Mouse (Mus musculus): Measurements from ENCODE around the gene Usp6nl. TPM values are rescaled to one million over a fixed set of nuclear protein-coding genes. Genes with fewer than 3 reads are reported as not detected.

The Usp6nl gene
- 1 to 10 TPM; 6.1 to 7.1 TPM for polyA plus RNA-seq (2017; shearing (Covaris generic))

GRCm38 (mm10) chr2:6322376-6322901 lies at the start of gene Usp6nl:
Gene Usp6nl (plus strand): TSS chr2:6322667.
- ATAC-seq, result peak; percentile 89

- no peak for ATAC-seq
These were observed 49.0 kb upstream of the Usp6nl start for GRCm38 (mm10) chr2:6273392-6273845.

- peak; percentile 49 for ATAC-seq
These were observed 43.5 kb upstream of the Usp6nl start for GRCm38 (mm10) chr2:6278813-6279530.

- peak; percentile 63 for ATAC-seq
These were observed 42.7 kb upstream of the Usp6nl start for GRCm38 (mm10) chr2:6279614-6280301.

- ATAC-seq, result no peak
These were observed 38.9 kb upstream of the Usp6nl start for GRCm38 (mm10) chr2:6283569-6283968.

GRCm38 (mm10) chr2:6284784-6285183 lies 37.7 kb upstream of the Usp6nl start:
- ATAC-seq, result no peak

- no peak for ATAC-seq
These were observed 36.7 kb upstream of the Usp6nl start for GRCm38 (mm10) chr2:6285794-6286193.

GRCm38 (mm10) chr2:6293825-6294444 lies 28.5 kb upstream of the Usp6nl start:
- ATAC-seq, result no peak

GRCm38 (mm10) chr2:6294993-6295628 lies 27.4 kb upstream of the Usp6nl start:
- peak; percentile 76 for ATAC-seq

- no peak for ATAC-seq
These were observed 17.7 kb upstream of the Usp6nl start for GRCm38 (mm10) chr2:6304768-6305167.

- ATAC-seq, result no peak
These were observed 15.6 kb upstream of the Usp6nl start for GRCm38 (mm10) chr2:6306861-6307260.

GRCm38 (mm10) chr2:6309373-6309821 lies 13.1 kb upstream of the Usp6nl start:
- ATAC-seq, result peak; percentile 63

- ATAC-seq, result no peak
These were observed 9.7 kb upstream of the Usp6nl start for GRCm38 (mm10) chr2:6312764-6313163.

GRCm38 (mm10) chr2:6313733-6314132 lies 8.7 kb upstream of the Usp6nl start:
- no peak for ATAC-seq

- no peak for ATAC-seq
These were observed 2.3 kb upstream of the Usp6nl start for GRCm38 (mm10) chr2:6320153-6320552.

- ATAC-seq, result peak; percentile 20
These were observed 595 bp upstream of the Usp6nl start for GRCm38 (mm10) chr2:6321769-6322375.

GRCm38 (mm10) chr2:6322938-6323521 lies 563 bp downstream of the Usp6nl start:
- peak; percentile 17 for ATAC-seq

GRCm38 (mm10) chr2:6325646-6326045 lies 3.2 kb downstream of the Usp6nl start:
- no peak for ATAC-seq

- no peak for ATAC-seq
These were observed 6.5 kb downstream of the Usp6nl start for GRCm38 (mm10) chr2:6328927-6329326.

- ATAC-seq, result no peak
These were observed 8.3 kb downstream of the Usp6nl start for GRCm38 (mm10) chr2:6330756-6331155.

- peak; percentile 53 for ATAC-seq
These were observed 9.1 kb downstream of the Usp6nl start for GRCm38 (mm10) chr2:6331324-6332137.

Data from activated CD4-positive, CD25-positive, alpha-beta regulatory T cell, adult 4 months (primary cell).